ENCODE assay signal across 8 mouse cellular contexts in genomic region chr5:24416222-24416736, GRCm38 (mm10). TPM values are rescaled to one million over a fixed set of nuclear protein-coding genes. Genes with fewer than 3 reads are reported as not detected.
A peak's percentile ranks its signal among the peaks of the same experiment; 100 is the strongest.
DNase-seq lines count a peak whose midpoint lies in the region; ATAC-seq lines count a peak whose summit lies in the region.

No protein-coding gene starts in this region.

- H3K9me3 ChIP-seq in hindbrain, embryonic 12.5 days (replicated peaks), result no peaks in the 10 kb centered on the region
- no peaks in the 10 kb centered on the region for H3K9me3 ChIP-seq in lung, embryonic 15.5 days

- no peak overlapping the region for H3K4me3 ChIP-seq in hindbrain, embryonic 12.5 days
- no peak overlapping the region for H3K4me3 ChIP-seq in lung, embryonic 15.5 days

- peaks cover 20% of the 10 kb centered on the region for H3K4me1 ChIP-seq in hindbrain, embryonic 12.5 days
- peaks cover 4% of the 10 kb centered on the region; the same call in 1 of the 2 replicates for H3K4me1 ChIP-seq in lung, embryonic 15.5 days

- H3K9ac ChIP-seq in hindbrain, embryonic 12.5 days, result peak overlapping the region; percentile 19; the same call in 1 of the 2 replicates
- H3K9ac ChIP-seq in lung, embryonic 15.5 days, result no peak overlapping the region

- peaks cover 25% of the 10 kb centered on the region for H3K36me3 ChIP-seq in hindbrain, embryonic 12.5 days
- peaks cover 13% of the 10 kb centered on the region for H3K36me3 ChIP-seq in lung, embryonic 15.5 days

- ATAC-seq in frontal cortex, adult (ENCODE audit: low TSS enrichment), result peak; percentile 71
- ATAC-seq in hindbrain, embryonic 12.5 days (ENCODE audit: low FRiP score), result peak; percentile 68
- ATAC-seq in lung, embryonic 15.5 days (ENCODE audit: borderline replicate concordance, extremely low read depth, low FRiP score, low TSS enrichment), result peak; percentile 73
- peak; percentile 65 for ATAC-seq in neutrophil, adult 5-6 weeks (ENCODE audit: extremely low read depth, insufficient number of reproducible peaks, low FRiP score, poor library complexity, severe bottlenecking)

- WGBS in hindbrain, embryonic 12.5 days, result 3% methylated on average over 21 of the region's 21 CpGs
- WGBS in lung, embryonic 15.5 days, result 1% methylated on average over 21 of the region's 21 CpGs

- H3K4me2 ChIP-seq in hindbrain, embryonic 12.5 days (replicated peaks), result peak overlapping the region; percentile 24; the same call in 1 of the 2 replicates
- no peak overlapping the region; the same call in 1 of the 2 replicates for H3K4me2 ChIP-seq in lung, embryonic 15.5 days

- H3K27ac ChIP-seq in hindbrain, embryonic 12.5 days, result no peak overlapping the region
- H3K27ac ChIP-seq in lung, embryonic 15.5 days, result no peak overlapping the region

- peaks cover 3% of the 10 kb centered on the region; the same call in 1 of the 2 replicates for H3K27me3 ChIP-seq in hindbrain, embryonic 12.5 days
- no peaks in the 10 kb centered on the region for H3K27me3 ChIP-seq in lung, embryonic 15.5 days

- peak; percentile 92 for DNase-seq in R1 (ENCODE audit: low read depth, low spot score)
- DNase-seq in cerebellum, adult 9-10 months, result peak; percentile 87
- peak; percentile 74 to 77 for DNase-seq in layer of hippocampus, postnatal 10 days (ENCODE audit: low spot score in 2 of 2)
- DNase-seq in thymus, postnatal 10 days (ENCODE audit: low spot score in 2 of 2), result peak; percentile 52 to 83

RNA-seq across cellular contexts. Expression of gene Asic3, which starts 3.1 kb away (rescaled TPM):
- 1.0 and 1.2 TPM in 2 replicates for polyA plus RNA-seq in hindbrain, embryonic 12.5 days (2016; fragmentation: Nextera tagmentation; extraction: Ambion mirVana)
- not detected for total RNA-seq in layer of hippocampus, postnatal 10 days (2021)
- 0.16 TPM in 2 replicates for polyA plus RNA-seq in lung, embryonic 15.5 days (2015; fragmentation: Nextera tagmentation; extraction: Ambion mirVana)
- total RNA-seq in neutrophil, adult 5-6 weeks (2017), result 0.23 TPM in 1 of 2 replicates, not detected in the other

RNA-seq across cellular contexts. Expression of gene Cdk5, which starts 7.1 kb away (rescaled TPM):
- polyA plus RNA-seq in hindbrain, embryonic 12.5 days (2016; fragmentation: Nextera tagmentation; extraction: Ambion mirVana), result 61.0 and 63.8 TPM in 2 replicates
- 100 to 1,000 TPM; 127 to 133 TPM for total RNA-seq in layer of hippocampus, postnatal 10 days (2021)
- 38.6 and 43.4 TPM in 2 replicates for polyA plus RNA-seq in lung, embryonic 15.5 days (2015; fragmentation: Nextera tagmentation; extraction: Ambion mirVana)
- total RNA-seq in neutrophil, adult 5-6 weeks (2017), result 30.0 and 36.6 TPM in 2 replicates

RNA-seq across cellular contexts. Expression of gene Slc4a2, which starts 7.4 kb away (rescaled TPM):
- 38.1 and 39.9 TPM in 2 replicates for polyA plus RNA-seq in hindbrain, embryonic 12.5 days (2016; fragmentation: Nextera tagmentation; extraction: Ambion mirVana)
- 10 to 100 TPM; 22.0 to 33.7 TPM for total RNA-seq in layer of hippocampus, postnatal 10 days (2021)
- polyA plus RNA-seq in lung, embryonic 15.5 days (2015; fragmentation: Nextera tagmentation; extraction: Ambion mirVana), result 40.4 and 44.4 TPM in 2 replicates
- total RNA-seq in neutrophil, adult 5-6 weeks (2017), result 56.8 and 58.0 TPM in 2 replicates

RNA-seq across cellular contexts. Expression of gene Abcb8, which starts 22.8 kb away (rescaled TPM):
- 38.7 and 43.5 TPM in 2 replicates for polyA plus RNA-seq in hindbrain, embryonic 12.5 days (2016; fragmentation: Nextera tagmentation; extraction: Ambion mirVana)
- total RNA-seq in layer of hippocampus, postnatal 10 days (2021), result 10 to 100 TPM; 40.0 to 53.1 TPM
- 44.7 and 49.6 TPM in 2 replicates for polyA plus RNA-seq in lung, embryonic 15.5 days (2015; fragmentation: Nextera tagmentation; extraction: Ambion mirVana)
- total RNA-seq in neutrophil, adult 5-6 weeks (2017), result 5.0 and 5.2 TPM in 2 replicates

RNA-seq across cellular contexts. Expression of gene Atg9b, which starts 24.3 kb away (rescaled TPM):
- 0.35 and 0.46 TPM in 2 replicates for polyA plus RNA-seq in hindbrain, embryonic 12.5 days (2016; fragmentation: Nextera tagmentation; extraction: Ambion mirVana)
- total RNA-seq in layer of hippocampus, postnatal 10 days (2021), result 1 to 10 TPM; 5.0 to 5.2 TPM
- 0.64 and 0.77 TPM in 2 replicates for polyA plus RNA-seq in lung, embryonic 15.5 days (2015; fragmentation: Nextera tagmentation; extraction: Ambion mirVana)
- total RNA-seq in neutrophil, adult 5-6 weeks (2017), result not detected in 2 replicates
